Mouse (Mus musculus) liver, embryonic 14.5 days (tissue): ENCODE data around the gene Tada3. TPM values are rescaled to one million over a fixed set of nuclear protein-coding genes. Genes with fewer than 3 reads are reported as not detected.

ENCODE experiments used
- ATAC-seq: fragments of 200-750 bp; cut with Nextera tagmentation; 2 replicates; pipeline ENCODE4 v1.8.0; 2017; ENCODE audit warnings: moderate number of reproducible peaks, mild to moderate bottlenecking, moderate library complexity; ENCODE audit not compliant: insufficient read depth
- DNase-seq, 3 experiments: peaks; one replicate each; pipeline ENCODE4 v3.0.0-alpha.2; 2012 to 2013; ENCODE audit warnings: low read depth in 3 of 3, low spot score in 3 of 3
- H3K27ac ChIP-seq: fragments of 300-500 bp; sonication (generic); 2 replicates; pipeline ENCODE4 v1.5.1; 2014; ENCODE audit warnings: moderate library complexity, mild to moderate bottlenecking, control low read depth, inconsistent platforms
- H3K27me3 ChIP-seq: fragments of 300-500 bp; sonication (generic); 2 replicates; pipeline ENCODE4 v1.6.1; 2014; ENCODE audit warnings: mild to moderate bottlenecking, low read length, moderate library complexity; ENCODE audit not compliant: control insufficient read depth, insufficient read depth
- H3K36me3 ChIP-seq: fragments of 300-500 bp; sonication (generic); replicated peaks from 2 replicates; pipeline ENCODE4 v1.6.1; 2014; ENCODE audit warnings: low read depth; ENCODE audit not compliant: control insufficient read depth, insufficient read depth
- H3K4me1 ChIP-seq, 2 experiments: fragments of 200-500 bp in 1 of 2; fragments of 300-500 bp in 1 of 2; sonication (generic) in 1 of 2; replicated peaks; 2 replicates each; pipeline ENCODE4 v1.6.1; 2012 to 2014; ENCODE audit warnings: antibody characterized with exemption in 1 of 2, inconsistent platforms in 1 of 2, low read length in 1 of 2; ENCODE audit not compliant: control insufficient read depth in 2 of 2, insufficient read depth in 2 of 2
- H3K4me2 ChIP-seq: fragments of 300-500 bp; sonication (generic); 2 replicates; pipeline ENCODE4 v1.6.1; 2014; ENCODE audit warnings: low read depth, mild to moderate bottlenecking, control low read depth, moderate library complexity
- H3K4me3 ChIP-seq, 2 experiments: fragments of 200-500 bp in 1 of 2; fragments of 300-500 bp in 1 of 2; sonication (generic) in 1 of 2; 2 replicates each; pipeline ENCODE4 v1.5.1; 2012 to 2014; ENCODE audit warnings: low read depth in 2 of 2, low read length in 2 of 2, mild to moderate bottlenecking in 2 of 2, control low read depth in 1 of 2, inconsistent platforms in 1 of 2, moderate library complexity in 1 of 2; ENCODE audit not compliant: insufficient read depth in 1 of 2
- H3K9ac ChIP-seq: fragments of 300-500 bp; sonication (generic); replicated peaks from 2 replicates; pipeline ENCODE4 v1.6.1; 2014; ENCODE audit warnings: mild to moderate bottlenecking, control low read depth, moderate library complexity
- H3K9me3 ChIP-seq: fragments of 300-500 bp; sonication (generic); 2 replicates; pipeline ENCODE4 v1.6.1; 2016; ENCODE audit warnings: low read length, mixed read lengths; ENCODE audit not compliant: control insufficient read depth
- CTCF ChIP-seq: IDR thresholded peaks from 2 replicates; pipeline ENCODE4 v1.5.1; 2016; ENCODE audit warnings: antibody characterized with exemption, low read depth, control low read depth
- EP300 ChIP-seq: IDR thresholded peaks from 2 replicates; pipeline ENCODE4 v1.6.1; 2016; ENCODE audit warnings: antibody characterized with exemption, low read depth
- WGBS: fragments of 180-500 bp; shearing (Covaris S2); extraction: QIAGEN DNeasy Blood & Tissue Kit; methylation state at CpG from one replicate; pipeline ENCODE4 v1.1.7; 2014; ENCODE audit not compliant: insufficient replicate concordance; 5-methylcytosine and 5-hydroxymethylcytosine counted together
- polyA plus RNA-seq, 2 experiments: library from polyadenylated mRNA; depleted of rRNA in 1 of 2; stranded (reverse) in 1 of 2; unstranded in 1 of 2; fragments of >200 nt; fragmentation: Nextera tagmentation in 1 of 2; extraction: Ambion mirVana in 1 of 2; gene quantifications; 2 replicates each; pipeline versions ENCODE4 v1.2.1 to v1.2.3; 2012 to 2014

The Tada3 gene
- polyA plus RNA-seq, 2 experiments, result 15.1 to 15.6 TPM

DNA sequence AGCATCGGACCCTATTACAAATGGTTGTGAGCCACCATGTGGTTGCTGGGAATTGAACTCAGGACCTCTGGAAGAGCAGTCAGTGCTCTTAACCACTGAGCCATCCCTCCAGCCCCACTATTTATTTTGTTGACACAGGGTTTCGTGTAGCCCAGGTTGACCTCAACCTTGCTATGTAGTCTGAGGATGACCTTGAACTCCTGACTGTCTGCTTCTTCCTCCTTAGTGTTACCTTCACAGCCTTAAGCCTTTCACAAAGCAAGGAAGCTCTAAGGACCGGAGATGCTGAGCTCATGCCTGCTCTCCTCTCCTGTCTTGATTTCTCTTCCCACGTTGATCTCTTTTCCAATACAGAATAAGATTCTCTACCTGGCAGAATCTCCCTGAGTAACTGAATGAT, 30.8 kb downstream of the Tada3 start:
- no peak for DNase-seq
- H3K36me3 ChIP-seq, result no peaks in the 10 kb centered on the region
- no peaks in the 10 kb centered on the region for H3K27me3 ChIP-seq
- H3K4me3 ChIP-seq, result no peak overlapping the region
- H3K4me2 ChIP-seq, result no peak overlapping the region
- ATAC-seq, result no peak
- H3K9ac ChIP-seq, result no peak overlapping the region
- WGBS, result 58% methylated on average over 4 of the region's 4 CpGs
- TF ChIP-seq EP300 (no peak), CTCF (no peak)
- no peak overlapping the region for H3K27ac ChIP-seq
- no peaks in the 10 kb centered on the region for H3K9me3 ChIP-seq
- peaks cover 0 to 11% of the 10 kb centered on the region in 2 experiments; a peak in 2 of 4 replicates for H3K4me1 ChIP-seq

DNA sequence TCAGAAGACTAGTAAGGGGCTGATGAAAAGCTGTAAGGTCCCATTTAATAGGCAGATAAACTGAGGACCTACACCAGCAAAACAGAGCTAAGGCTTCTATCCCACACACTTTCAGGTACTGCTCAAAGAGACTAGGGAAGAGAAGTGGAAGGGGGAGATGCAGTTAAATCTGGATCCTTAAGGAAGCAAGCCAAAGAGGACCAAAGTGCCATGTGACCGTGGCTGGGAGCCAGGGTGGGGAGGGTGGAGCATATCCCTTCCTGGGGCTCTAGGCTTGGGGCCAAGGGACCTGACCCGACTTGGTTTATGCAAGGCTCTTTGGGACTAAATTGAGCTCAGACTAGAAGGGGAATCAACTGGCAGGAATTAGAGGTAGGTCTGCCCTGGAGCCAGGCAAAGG, 33.4 kb downstream of the Tada3 start:
- no peak overlapping the region for H3K4me3 ChIP-seq
- peaks cover 0 to 12% of the 10 kb centered on the region in 2 experiments; a peak in 2 of 4 replicates for H3K4me1 ChIP-seq
- H3K9ac ChIP-seq, result no peak overlapping the region; the same call in 1 of the 2 replicates
- H3K4me2 ChIP-seq, result no peak overlapping the region; the same call in 1 of the 2 replicates
- no peaks in the 10 kb centered on the region for H3K36me3 ChIP-seq
- DNase-seq, result no peak
- ATAC-seq, result no peak
- H3K27me3 ChIP-seq, result no peaks in the 10 kb centered on the region
- TF ChIP-seq CTCF (no peak), EP300 (no peak)
- H3K9me3 ChIP-seq, result no peaks in the 10 kb centered on the region
- 44% methylated on average over 2 of the region's 2 CpGs for WGBS
- H3K27ac ChIP-seq, result no peak overlapping the region

DNA sequence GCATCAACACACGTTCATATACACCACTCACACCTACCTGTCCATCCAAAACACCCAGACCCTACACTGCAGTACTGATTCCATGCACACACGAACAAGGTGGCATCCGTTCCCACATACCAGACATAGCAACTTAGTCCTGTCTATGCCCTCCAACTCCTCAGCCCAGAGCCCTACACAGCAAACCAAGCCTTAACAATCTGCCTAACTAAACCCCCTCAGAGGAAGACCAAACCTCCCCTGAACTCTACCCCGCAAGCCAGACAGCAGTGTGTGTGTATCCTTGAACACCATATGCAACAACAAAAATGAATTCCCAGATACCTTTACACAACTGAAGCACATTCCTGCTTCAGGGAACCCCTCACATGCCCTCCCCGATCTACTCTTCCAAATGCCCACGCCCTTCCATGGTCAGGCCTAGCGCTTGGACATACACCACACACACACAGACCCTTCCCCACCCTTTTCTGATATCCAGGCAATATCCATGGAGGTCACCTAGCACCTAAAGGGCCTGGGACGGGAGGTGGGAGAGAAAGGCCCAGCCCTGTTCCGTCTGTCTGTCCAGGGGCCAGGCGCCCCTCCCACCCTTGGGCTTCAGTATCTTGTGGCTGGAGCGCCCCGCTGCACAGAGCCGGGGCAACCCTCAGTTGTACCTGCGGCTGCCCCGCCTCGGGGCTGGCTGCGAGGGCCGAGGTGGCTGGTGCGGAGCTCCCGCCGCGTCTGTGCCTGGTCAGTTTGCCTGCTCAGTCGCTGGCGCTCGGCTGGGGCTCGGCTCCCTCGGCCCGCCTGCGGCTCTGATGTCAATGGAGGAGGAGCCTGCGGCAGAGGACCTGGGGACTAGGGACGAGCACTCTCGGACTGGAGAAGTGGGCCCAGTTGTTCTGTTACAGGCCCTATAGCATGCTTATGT, 34.2 kb downstream of the Tada3 start, which contains the start of gene Camk1:
Gene Camk1 (minus strand): TSS at position 808 of the 916 bp plus-strand sequence.
- Histone ChIP-seq H3K9ac (peak within 1 kb of the TSS; percentile 57), H3K36me3 (no peaks in the 10 kb centered on the region), H3K27ac (no peak within 1 kb of the TSS), H3K4me3 (peak within 1 kb of the TSS; percentile 57 to 59), H3K9me3 (no peaks in the 10 kb centered on the region), H3K4me2 (peak within 1 kb of the TSS; percentile 72), H3K4me1 (peaks cover 0 to 12% of the 10 kb centered on the region in 2 experiments; a peak in 2 of 4 replicates), H3K27me3 (no peaks in the 10 kb centered on the region)
- DNase-seq (peak in 2 of 3 experiments; percentile 13 to 24), ATAC-seq (peak; percentile 76)
- TF ChIP-seq CTCF, result 0 out of 2 replicates have a peak, but pooled peaks have one; percentile 4
- TF ChIP-seq EP300, result no peak
- 16% methylated on average over 32 of the region's 32 CpGs for WGBS

DNA sequence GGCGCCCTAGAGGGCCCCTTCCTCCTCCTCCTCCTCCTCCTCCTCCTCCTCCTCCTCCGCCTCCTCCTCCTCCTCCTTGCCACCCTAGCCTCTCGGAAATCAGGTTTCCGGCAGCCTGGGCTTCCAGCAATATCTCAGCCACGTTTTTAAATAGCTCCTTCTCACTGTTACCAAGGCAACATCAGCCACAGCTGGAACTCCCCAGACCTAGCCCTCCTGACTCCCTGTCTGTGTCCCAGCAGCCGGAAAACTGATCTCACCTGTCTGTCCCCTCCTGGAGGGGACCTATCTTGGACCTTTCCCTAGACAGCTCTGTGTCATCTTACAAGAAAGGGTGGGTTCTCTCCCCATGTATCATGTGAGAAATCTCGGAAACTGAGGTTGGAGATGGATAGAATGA, 35.4 kb downstream of the Tada3 start:
- Histone ChIP-seq H3K4me2 (peak overlapping the region; percentile 72; the same call in 1 of the 2 replicates), H3K27ac (no peak overlapping the region), H3K4me3 (no peak overlapping the region), H3K9me3 (no peaks in the 10 kb centered on the region), H3K9ac (no peak overlapping the region), H3K27me3 (no peaks in the 10 kb centered on the region), H3K36me3 (no peaks in the 10 kb centered on the region), H3K4me1 (peaks cover 1 to 13% of the 10 kb centered on the region in 2 experiments; a peak in 3 of 4 replicates)
- DNase-seq, result no peak
- ATAC-seq, result no peak
- 33% methylated on average over 5 of the region's 7 CpGs for WGBS
- TF ChIP-seq CTCF (no peak), EP300 (no peak)

DNA sequence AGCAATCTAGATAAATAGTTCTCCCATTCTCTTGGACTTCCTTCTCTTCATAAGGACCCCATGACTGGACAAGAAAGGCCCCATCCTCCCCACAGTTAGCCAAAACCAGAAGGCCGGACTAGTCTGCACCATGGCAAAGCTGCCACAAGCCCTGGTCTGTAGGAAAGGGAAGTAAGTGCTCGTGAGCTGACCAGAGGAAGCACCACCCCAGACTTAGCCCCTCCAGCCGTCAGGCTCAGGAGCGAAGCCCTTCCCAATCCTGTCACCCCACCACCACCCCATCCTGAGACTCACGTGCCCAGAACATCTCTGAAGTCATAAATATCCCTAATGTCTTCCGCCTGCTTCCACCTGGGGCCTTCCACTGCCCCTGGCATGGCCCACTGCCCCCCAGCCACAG, 36.1 kb downstream of the Tada3 start:
- Histone ChIP-seq H3K9me3 (no peaks in the 10 kb centered on the region), H3K4me3 (no peak overlapping the region), H3K4me1 (peaks cover 2 to 18% of the 10 kb centered on the region in 2 experiments; a peak in 3 of 4 replicates), H3K4me2 (no peak overlapping the region), H3K36me3 (no peaks in the 10 kb centered on the region), H3K27me3 (no peaks in the 10 kb centered on the region), H3K9ac (no peak overlapping the region), H3K27ac (no peak overlapping the region)
- no peak for DNase-seq
- TF ChIP-seq EP300 (no peak), CTCF (no peak)
- ATAC-seq, result no peak
- 50% methylated on average over 6 of the region's 6 CpGs for WGBS
